ENCODE assay signal across 7 mouse cellular contexts in the genomic region with DNA sequence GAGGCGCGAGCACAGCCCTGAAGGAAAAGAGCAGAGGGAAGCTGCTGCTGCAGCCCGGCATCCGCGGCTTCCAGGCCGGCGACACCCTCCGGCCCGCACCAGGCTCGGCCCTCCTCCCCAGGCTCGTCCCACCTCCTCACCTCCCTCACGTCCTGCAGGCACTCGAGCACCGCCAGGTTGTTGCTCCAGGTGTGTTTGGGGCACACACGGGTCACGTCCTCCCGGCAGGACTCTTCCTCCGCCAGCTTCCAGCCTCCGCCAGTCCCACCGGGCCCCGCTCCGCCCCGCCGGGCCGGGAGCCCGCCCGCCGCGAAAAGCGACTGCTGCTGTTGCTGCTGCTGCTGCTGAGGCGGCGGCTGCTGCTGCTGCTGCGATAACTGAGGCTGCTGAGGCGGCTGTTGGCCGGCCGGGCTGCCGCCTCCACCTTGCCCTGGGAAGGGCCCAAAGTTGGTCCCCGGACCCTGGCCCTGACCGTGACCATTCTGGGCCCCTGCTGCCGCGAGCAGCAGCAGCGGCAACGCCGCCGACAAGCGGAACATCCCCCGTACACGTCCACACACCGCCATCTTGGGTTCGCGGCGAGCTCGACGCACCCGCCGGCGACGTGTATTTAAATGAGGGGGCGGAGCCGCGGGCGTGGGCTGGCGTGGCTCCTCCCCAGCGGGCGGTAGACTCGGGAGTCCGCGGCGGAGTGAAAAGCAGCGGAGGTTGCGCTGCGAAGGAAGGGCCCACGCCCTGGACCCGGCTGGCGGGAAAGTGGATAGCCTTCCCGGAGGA. TPM values are rescaled to one million over a fixed set of nuclear protein-coding genes. Genes with fewer than 3 reads are reported as not detected.
A peak's percentile ranks its signal among the peaks of the same experiment; 100 is the strongest.
DNase-seq lines count a peak whose midpoint lies in the region; ATAC-seq and TF ChIP-seq lines count a peak whose summit lies in the region.

A gene (minus strand): TSS at position 586 of the 777 bp plus-strand sequence.

- H3K4me1 ChIP-seq in embryonic facial prominence, embryonic 10.5 days = peaks cover 10% of the 10 kb centered on the region
- no peaks in the 10 kb centered on the region for H3K4me1 ChIP-seq in intestine, postnatal 0 days (replicated peaks; ENCODE audit: control insufficient read depth, insufficient read depth, low read length)
- H3K4me1 ChIP-seq in midbrain, embryonic 12.5 days = peaks cover 8% of the 10 kb centered on the region; the same call in 1 of the 2 replicates
- H3K4me1 ChIP-seq in small intestine, adult 2 months (ENCODE audit: control insufficient read depth, insufficient read depth, insufficient read length, low read length) = no peaks in the 10 kb centered on the region; the same call in 1 of the 2 replicates

- peak within 1 kb of the TSS; percentile 73 for H3K4me2 ChIP-seq in intestine, postnatal 0 days (replicated peaks; ENCODE audit: low read depth)
- H3K4me2 ChIP-seq in midbrain, embryonic 12.5 days (replicated peaks) = peak within 1 kb of the TSS; percentile 52

- peak within 1 kb of the TSS; percentile 98 for H3K27ac ChIP-seq in embryonic facial prominence, embryonic 10.5 days (replicated peaks)
- H3K27ac ChIP-seq in intestine, postnatal 0 days (ENCODE audit: low read depth, low read length) = peak within 1 kb of the TSS; percentile 100
- peak within 1 kb of the TSS; percentile 98 for H3K27ac ChIP-seq in midbrain, embryonic 12.5 days (replicated peaks)
- H3K27ac ChIP-seq in small intestine, adult 2 months (ENCODE audit: insufficient read depth, low read depth, low read length) = peak within 1 kb of the TSS; percentile 91

- intact Hi-C loops in left cerebral cortex, postnatal 4 days (cut with DNase I) = no loop called here

- peak; percentile 89 for TF ChIP-seq POLR2A in small intestine, adult 2 months (IDR thresholded peaks at IDR 0.05; ENCODE audit: low read depth, low read length)

- peak within 1 kb of the TSS; percentile 90 for H3K9ac ChIP-seq in intestine, postnatal 0 days (ENCODE audit: low read depth, low read length)
- H3K9ac ChIP-seq in midbrain, embryonic 12.5 days (replicated peaks) = peak within 1 kb of the TSS; percentile 93

- ATAC-seq in intestine, postnatal 0 days = peak; percentile 96
- ATAC-seq in midbrain, embryonic 12.5 days (ENCODE audit: low FRiP score, low read depth) = peak; percentile 88

- peak within 1 kb of the TSS; percentile 94 for H3K4me3 ChIP-seq in embryonic facial prominence, embryonic 10.5 days
- H3K4me3 ChIP-seq in intestine, postnatal 0 days (ENCODE audit: low read depth, low read length) = peak within 1 kb of the TSS; percentile 91
- peak within 1 kb of the TSS; percentile 79 for H3K4me3 ChIP-seq in midbrain, embryonic 12.5 days
- peak within 1 kb of the TSS; percentile 87 for H3K4me3 ChIP-seq in small intestine, adult 2 months (ENCODE audit: low read depth, low read length)

- peaks cover 27% of the 10 kb centered on the region for H3K36me3 ChIP-seq in embryonic facial prominence, embryonic 10.5 days (replicated peaks)
- H3K36me3 ChIP-seq in intestine, postnatal 0 days (ENCODE audit: control insufficient read depth, insufficient read depth) = no peaks in the 10 kb centered on the region
- 0 out of 2 replicates have a peak, but pooled peaks cover 5% of the 10 kb centered on the region for H3K36me3 ChIP-seq in midbrain, embryonic 12.5 days
- H3K36me3 ChIP-seq in small intestine, adult 2 months (ENCODE audit: control insufficient read depth, insufficient read depth, low read length) = no peaks in the 10 kb centered on the region

- WGBS in embryonic facial prominence, embryonic 10.5 days = under 1% methylated on average over 76 of the region's 76 CpGs
- under 1% methylated on average over 67 of the region's 76 CpGs for WGBS in intestine, postnatal 0 days
- under 1% methylated on average over 75 of the region's 76 CpGs for WGBS in midbrain, embryonic 12.5 days
- WGBS in small intestine, adult 2 months = 1% methylated on average over 76 of the region's 76 CpGs

- H3K9me3 ChIP-seq in embryonic facial prominence, embryonic 10.5 days = no peaks in the 10 kb centered on the region
- no peaks in the 10 kb centered on the region for H3K9me3 ChIP-seq in intestine, postnatal 0 days (ENCODE audit: control insufficient read depth)
- no peaks in the 10 kb centered on the region for H3K9me3 ChIP-seq in midbrain, embryonic 12.5 days

- no peaks in the 10 kb centered on the region; the same call in 1 of the 2 replicates for H3K27me3 ChIP-seq in embryonic facial prominence, embryonic 10.5 days (replicated peaks; ENCODE audit: low read depth, poor library complexity, severe bottlenecking)
- H3K27me3 ChIP-seq in intestine, postnatal 0 days (replicated peaks; ENCODE audit: control insufficient read depth, insufficient read depth, low read length) = no peaks in the 10 kb centered on the region
- no peaks in the 10 kb centered on the region for H3K27me3 ChIP-seq in midbrain, embryonic 12.5 days
- no peaks in the 10 kb centered on the region for H3K27me3 ChIP-seq in small intestine, adult 2 months (ENCODE audit: control insufficient read depth, insufficient read depth, low read length)

- DNase-seq in adrenal gland, postnatal 10 days = peak; percentile 98
- DNase-seq in embryonic facial prominence, embryonic 10.5 days (ENCODE audit: low spot score) = peak; percentile 96
- DNase-seq in gonadal fat pad, adult 2 months (ENCODE audit: low read depth) = no peak
- peak; percentile 95 for DNase-seq in left cerebral cortex, postnatal 4 days

- no peak for TF ChIP-seq CTCF in intestine, postnatal 0 days (IDR thresholded peaks at IDR 0.05; ENCODE audit: low read depth)
- TF ChIP-seq CTCF in small intestine, adult 2 months (IDR thresholded peaks at IDR 0.05; ENCODE audit: extremely low read depth, insufficient read length, insufficient replicate concordance, low read depth, low read length) = no peak

RNA-seq across cellular contexts. Expression of the gene that starts here (rescaled TPM):
- 10 to 100 TPM; 79.4 to 92.1 TPM for total RNA-seq in adrenal gland, postnatal 10 days (2021)
- 62.0 and 65.0 TPM in 2 replicates for polyA plus RNA-seq in embryonic facial prominence, embryonic 10.5 days (2016; fragmentation: Nextera tagmentation; extraction: Ambion mirVana)
- polyA plus RNA-seq in gonadal fat pad, adult 2 months (2012; rRNA removed) = 39.1 and 43.4 TPM in 2 replicates
- 26.5 and 29.1 TPM in 2 replicates for polyA plus RNA-seq in intestine, postnatal 0 days (2015; fragmentation: Nextera tagmentation; extraction: Ambion mirVana)
- total RNA-seq in left cerebral cortex, postnatal 4 days (2021) = 100 to 1,000 TPM; 107 to 114 TPM
- polyA plus RNA-seq in midbrain, embryonic 12.5 days (2016; fragmentation: Nextera tagmentation; extraction: Ambion mirVana) = 94.2 and 108 TPM in 2 replicates
- polyA plus RNA-seq in small intestine, adult 2 months (2012; rRNA removed) = 11.0 and 26.0 TPM in 2 replicates
